Mouse (Mus musculus) megakaryocyte, embryonic 14.5 days (primary cell): ENCODE data around the gene Uri1.

Experiments used
- FLI1 ChIP-seq: IDR thresholded peaks from 2 replicates; pipeline ENCODE4 v1.6.1; 2012; ENCODE audit warnings: low read length, inconsistent platforms, mixed read lengths
- GATA1 ChIP-seq: IDR thresholded peaks from 3 replicates; pipeline ENCODE4 v1.6.1; 2012; ENCODE audit warnings: mixed read lengths, low read length, inconsistent platforms, borderline replicate concordance

GRCm38 (mm10) chr7:38018416-38019368 lies 4.7 kb downstream of the Uri1 start:
- TF ChIP-seq GATA1 (no peak), FLI1 (no peak)
